Mouse (Mus musculus) common myeloid progenitor, adult 5-6 weeks (primary cell): ENCODE measurements around the gene Podxl. TPM values are rescaled to one million over a fixed set of nuclear protein-coding genes. Genes with fewer than 3 reads are reported as not detected.

Source experiments
- ATAC-seq: replicated peaks from 2 replicates; pipeline ENCODE4 v1.8.0; 2016; ENCODE audit warnings: low read depth, mild to moderate bottlenecking, moderate TSS enrichment, inconsistent platforms; ENCODE audit not compliant: poor library complexity, severe bottlenecking
- total RNA-seq: library from RNA; stranded (forward); fragments of 200-1000, 187-1606 nt; gene quantifications from 2 replicates; pipeline ENCODE4 v1.2.3, GENCODE M21; 2017

Gene Podxl
- 0.55 and 0.82 TPM in 2 replicates for total RNA-seq

DNA sequence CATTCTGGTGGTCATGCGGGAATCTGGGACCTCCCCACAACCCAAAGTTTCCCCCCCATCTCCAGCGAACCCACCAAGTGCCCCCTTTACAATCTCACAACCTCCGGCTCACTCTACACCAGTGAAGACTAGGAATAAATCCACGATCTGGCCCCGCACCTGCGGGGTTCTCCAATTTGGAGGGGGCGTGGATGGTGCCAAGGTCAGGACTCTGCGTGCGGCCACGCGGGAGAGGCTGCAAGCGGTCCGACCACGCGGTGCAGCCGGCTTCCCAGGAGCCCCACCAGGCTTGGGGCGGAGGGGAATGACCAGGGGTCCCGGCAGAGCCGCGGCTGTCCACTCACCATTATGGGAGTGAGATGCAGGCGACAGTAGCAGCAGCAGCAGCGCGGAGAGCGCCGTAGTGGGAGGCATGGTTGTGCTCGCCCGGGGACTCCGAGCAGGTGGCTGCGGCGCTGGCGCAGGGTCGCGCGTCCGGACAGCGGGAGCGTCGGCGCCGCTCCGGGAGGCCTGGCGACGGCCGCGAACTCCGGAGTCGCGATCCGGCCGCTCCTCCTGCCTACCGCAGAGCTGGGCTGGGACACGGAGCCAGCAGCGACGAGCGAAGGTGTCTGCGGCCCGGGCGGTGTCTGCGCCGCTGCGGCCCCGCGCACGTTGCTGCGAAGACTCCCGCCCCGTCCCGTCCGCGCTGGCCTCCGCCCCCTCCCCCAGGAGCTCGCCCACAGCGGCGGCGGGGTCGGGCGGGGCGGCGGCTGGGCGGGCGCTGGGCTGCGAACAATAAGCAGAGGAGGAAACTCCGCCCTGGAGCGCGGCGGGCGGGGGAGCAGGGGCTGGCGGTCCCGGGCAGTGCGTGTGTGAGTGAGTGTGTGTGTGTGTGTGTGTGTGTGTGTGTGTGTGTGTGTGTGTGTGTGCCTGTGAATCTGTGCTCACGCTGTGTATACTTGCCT is at the start of gene Podxl:
Gene Podxl, minus strand, starts transcription at position 747 of the 947 bp plus-strand sequence.
- peak; percentile 57 for ATAC-seq

DNA sequence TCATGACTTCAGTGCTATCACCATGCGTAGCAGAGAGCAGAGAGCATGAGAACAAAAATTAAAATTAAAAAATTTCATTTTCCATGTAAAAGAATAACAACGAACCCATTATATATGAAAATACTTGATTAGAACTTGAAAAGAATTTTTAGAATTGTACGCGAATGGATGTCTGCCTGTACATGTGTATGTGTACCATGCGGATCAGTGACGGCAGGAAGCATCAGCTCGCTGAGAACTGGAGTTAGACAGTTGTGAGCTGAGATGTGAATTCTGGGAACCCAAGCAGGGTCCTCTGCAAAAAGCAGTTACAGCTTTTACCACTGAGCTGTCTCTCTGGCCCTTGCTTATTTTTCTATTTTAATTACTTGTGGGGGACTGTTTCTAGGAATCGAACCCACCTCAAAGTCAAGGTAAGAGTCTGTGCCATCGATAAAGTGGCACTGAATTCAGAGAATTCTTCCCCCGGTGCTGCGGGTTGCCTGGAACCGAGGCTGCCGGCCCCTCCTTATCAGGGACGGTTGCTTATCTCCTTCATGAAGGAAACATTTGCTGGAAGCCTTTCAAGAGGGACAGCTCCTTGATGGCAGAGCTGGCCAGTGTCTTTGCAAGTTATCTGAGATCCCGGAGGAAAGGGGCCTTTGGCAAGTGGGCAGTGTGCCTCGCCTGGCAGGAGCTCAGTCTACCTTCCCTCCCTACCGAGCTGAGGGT is 48.9 kb upstream of the Podxl start:
- ATAC-seq = peak; percentile 21

DNA sequence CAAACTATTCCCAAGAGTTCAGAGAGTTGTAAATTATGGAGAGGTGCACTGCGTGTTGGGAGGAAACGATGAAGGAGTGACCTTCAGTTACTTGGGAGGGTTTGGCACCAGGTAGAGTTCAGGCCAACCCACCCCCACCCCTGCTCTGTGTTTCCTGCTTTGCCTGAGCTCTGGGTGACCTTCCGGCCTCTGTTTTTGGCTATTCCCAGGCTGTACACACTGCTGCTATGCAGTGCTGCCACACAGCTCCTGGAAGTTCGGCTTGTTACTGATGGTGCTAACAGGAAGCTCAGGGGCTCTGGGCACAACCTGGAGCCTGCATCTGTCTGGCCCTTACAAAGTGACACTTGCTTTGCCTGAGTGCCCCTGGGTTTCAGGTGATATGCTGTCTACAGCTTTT is 42.6 kb upstream of the Podxl start:
- no peak for ATAC-seq

DNA sequence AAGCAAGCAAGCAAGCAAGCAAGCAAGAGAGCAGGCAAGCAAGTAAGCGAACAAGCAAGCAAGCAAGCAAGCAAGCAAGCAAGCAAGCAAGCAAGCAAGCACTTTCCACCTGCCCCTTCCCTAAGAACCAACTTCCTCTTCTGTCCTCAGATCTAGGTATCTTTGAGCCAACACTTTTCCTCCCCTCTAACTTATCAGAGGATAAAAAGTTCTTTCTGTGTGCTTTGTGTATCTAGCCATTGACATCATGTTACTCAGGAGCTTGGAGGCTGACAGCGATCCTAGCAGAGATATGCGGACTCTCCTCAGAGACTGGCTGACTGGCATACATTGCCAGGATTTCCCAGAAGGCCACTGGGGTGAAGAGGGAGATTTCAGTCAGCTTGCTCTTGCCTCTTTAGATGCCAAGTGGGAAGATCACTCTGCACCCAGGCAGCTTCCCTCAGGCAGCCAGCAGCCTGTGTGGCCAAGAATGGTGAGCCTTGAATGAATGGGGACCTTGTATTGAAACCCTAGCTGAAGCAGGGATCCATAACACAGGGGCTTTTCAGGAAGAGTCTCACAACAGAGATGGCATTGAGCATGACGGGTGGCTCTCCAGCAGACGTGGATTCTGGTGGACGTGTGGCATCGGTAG is 41.0 kb upstream of the Podxl start:
- no peak for ATAC-seq

DNA sequence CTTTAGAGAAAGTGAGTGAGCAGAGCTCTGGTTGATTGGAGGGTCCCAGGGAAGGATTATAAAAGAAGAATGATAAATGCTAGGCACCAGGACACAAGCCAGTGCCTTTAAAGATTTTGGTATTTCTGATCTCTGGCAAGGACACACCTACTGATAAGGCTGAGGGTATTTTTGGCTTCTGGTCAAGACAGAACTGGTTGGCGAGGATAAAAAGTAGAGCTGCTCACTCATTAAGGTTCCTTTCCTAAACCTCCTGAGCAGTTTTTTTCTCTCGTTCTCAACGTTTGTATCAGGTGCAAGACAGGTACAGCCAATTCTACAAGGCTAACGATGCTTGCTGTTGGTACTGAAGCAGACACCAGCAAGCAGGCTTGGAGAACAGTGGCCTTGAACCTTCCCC is 38.7 kb upstream of the Podxl start:
- ATAC-seq = no peak

DNA sequence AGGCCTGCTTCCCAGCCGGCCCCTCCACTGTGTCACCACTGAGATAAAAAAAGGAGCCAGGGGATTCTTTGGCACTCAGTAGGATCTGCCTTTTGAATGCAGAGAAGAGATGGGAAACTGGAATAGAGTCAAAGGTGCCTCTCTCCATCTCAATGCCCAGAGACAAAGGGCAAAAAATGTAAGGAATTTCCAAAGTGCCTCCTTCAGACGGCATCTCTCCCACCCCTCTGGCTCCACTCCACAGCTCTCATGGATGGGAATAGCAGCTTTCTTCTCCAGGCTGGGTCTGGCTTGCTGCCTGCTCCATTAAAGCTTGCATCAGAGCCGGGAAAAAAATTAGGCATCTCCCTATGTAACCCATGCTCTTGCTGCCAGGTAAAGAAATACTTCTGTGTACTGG is 37.4 kb upstream of the Podxl start:
- no peak for ATAC-seq

DNA sequence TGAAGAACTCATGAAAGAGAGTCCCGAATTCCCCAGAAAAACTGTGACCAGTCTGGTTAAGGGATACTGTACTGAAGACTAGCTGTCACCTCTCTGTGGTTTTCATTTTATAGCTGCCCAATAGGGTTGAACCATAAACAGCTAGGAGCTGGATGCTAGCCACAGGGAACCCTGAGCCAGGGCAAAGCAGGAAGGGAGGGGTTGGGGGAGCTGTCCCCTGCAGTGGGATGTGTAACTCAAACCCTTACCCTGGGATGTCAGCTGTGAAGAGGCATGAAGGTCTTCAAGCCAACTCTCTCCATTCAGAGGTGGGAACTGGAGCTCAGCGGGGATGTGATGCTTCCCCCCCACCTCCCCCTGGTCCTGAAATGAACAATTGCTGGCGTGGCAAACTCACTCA is 36.1 kb upstream of the Podxl start:
- ATAC-seq = no peak

DNA sequence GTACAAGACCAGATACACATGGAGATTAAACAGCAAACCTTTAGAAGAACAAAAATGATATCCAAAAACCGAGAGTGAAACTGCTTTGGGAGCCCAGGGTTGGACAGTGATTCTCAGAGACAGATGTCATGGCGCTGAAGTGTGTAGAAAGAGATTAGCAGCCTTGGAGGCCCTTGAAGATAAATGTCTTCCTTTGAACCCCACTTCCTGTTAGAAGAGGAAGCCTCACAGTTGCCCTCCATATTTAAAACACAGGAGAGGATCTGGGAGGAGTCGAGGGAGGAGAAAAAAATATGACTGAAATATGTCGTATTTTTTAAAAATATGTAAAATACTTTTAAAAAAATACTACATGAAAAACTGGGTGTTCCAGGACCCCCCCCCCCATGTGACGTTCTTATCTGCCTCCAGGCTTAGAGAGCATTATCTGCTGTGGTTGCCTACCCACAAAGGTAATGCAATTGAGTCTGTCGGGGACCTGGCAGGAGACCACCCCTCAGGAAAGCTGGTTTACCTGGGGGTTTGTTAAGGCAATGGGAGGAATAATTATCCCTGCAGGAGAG is 34.6 kb upstream of the Podxl start:
- ATAC-seq = peak; percentile 78; the same call in 1 of the 2 replicates

DNA sequence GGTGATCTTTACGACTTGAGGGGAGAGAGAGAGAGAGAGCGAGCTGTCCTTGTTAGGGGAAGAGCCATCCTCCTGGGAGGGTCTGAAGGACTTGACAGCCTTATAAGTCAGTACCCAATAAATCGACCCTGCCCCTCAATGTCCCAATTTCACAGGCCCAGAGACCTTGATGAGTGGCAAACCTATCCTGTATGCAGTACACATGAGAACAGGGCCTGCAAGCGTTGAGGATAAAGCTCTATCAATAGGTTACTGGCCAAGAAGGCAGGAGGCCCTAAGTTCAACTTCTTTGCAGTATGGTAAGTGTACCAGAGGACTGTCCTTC is 33.3 kb upstream of the Podxl start:
- ATAC-seq = no peak

DNA sequence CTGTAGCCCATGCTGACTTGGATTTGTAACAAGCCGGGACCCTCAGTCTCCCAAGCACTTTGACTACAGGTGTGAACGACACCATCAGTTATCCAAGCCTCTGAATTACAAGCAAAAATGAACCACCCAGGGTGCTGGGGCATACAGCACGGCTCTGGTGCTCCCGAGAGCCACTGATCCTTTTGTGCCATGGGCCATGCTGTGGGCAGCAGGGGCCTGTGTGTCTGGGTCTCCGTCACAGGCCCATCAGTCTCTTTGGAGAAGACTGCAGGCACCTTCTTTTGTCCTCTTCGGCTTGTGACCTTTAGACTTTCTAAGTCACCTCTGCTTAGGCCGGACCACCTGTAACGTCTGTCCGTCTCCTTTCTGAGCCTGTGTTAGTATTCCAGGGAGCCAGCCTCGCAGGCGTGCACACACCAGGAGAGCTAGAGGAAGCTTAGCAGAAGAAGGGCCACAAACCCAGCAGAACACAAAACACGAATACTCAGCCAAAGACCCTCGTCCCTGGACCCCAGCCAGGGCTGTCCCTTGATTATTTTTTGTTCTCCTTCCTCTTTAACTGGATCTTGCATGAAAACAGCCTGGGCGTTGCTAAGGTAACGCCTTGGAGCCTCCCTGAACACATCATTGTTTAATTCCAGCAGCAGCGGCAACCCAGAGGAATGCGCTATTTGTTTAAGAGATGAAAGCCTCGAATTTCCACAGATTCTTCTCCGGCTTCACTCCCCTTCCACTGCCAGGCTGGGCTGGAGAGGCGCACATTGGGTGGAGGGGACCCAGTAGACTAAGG is 32.8 kb upstream of the Podxl start:
- ATAC-seq = no peak

DNA sequence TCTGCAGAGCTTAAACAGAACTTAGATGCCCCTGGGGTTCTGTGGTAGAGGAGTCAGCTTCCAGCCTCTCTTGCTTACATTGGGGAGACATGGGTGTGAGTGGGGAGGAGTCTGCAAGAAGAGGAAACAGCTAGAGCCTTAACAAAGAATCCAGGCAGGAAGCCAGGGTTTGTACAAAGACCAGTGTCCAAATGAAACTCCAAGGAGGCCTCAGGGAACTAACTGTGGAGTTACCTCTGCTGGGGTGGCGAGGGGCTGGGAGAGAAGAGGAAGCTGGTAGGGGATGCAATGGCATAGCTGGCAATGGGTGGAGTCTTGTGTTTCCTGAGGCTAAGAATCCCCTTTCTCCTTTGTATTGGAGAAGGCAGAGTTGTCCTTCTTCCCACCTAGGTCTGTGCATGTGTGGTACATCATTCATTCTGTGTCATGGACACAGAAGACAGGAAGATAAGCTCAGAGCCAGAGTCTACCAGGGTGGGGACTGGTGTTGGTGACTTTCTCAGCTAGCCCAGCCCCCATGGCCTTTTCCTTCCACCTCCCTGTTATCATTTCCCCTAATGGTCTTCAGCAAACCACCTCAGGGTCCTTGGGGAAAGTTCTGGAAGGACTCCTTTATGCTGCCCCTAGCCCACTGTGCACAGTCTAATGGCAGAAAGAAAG is 28.9 kb upstream of the Podxl start:
- 0 out of 2 replicates have a peak, but pooled peaks have one; percentile 29 for ATAC-seq

DNA sequence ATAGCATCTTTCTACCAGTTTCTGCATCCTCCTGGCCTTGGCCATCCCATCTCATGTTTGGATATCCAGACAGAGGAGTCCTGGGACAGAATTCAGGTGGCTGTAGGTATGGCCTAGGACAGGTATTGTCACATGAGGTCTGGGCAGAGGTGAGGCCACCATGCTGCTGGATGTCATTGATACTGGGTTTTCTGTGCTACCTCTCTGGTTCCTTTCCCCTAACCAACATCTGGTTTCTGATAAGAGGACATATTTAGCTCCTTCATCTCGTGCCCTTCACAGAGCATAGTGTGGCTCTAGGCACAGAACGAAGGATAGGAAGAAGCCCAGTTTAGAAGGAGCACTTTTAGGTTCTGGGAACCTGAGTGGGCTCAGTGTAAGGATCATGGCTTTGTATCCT is 28.3 kb upstream of the Podxl start:
- ATAC-seq = no peak

DNA sequence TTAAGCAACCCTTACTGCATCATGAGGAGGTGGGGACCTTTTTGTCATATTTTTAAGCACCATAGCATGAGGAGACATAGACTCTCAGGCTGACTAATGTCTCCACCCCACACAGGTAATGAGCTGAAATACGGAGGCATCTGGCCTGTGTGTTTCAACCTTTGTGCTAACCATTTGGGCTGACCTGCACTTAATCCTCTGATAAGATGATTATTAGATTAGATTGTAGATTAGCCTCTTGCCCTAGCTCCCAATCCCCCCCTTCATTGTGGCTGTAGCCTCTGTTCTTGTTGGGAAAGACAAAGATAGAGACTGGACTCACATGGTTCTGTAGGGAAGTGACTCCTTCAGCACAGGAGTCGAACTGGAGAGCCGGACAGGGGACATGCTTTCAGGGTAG is 27.9 kb upstream of the Podxl start:
- no peak for ATAC-seq

DNA sequence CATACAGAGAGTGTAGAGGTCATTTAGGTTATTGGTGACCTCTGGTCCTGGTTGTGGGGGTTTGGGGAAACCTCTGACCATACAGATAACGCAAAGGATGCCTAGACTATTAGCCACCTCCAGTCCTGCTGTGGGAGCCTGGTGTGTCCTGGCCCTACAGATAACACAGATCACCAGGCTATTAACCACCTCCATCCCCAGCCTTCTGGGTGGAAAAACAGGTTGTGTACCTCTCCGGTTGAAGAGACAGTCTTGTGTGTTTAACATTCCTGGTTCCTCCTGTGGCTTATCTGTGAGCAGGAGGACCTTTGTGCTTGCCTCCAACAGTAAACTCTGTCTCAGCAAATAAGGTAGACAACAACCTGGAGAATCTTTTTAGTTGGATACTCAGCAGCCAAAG is 27.0 kb upstream of the Podxl start:
- no peak for ATAC-seq

DNA sequence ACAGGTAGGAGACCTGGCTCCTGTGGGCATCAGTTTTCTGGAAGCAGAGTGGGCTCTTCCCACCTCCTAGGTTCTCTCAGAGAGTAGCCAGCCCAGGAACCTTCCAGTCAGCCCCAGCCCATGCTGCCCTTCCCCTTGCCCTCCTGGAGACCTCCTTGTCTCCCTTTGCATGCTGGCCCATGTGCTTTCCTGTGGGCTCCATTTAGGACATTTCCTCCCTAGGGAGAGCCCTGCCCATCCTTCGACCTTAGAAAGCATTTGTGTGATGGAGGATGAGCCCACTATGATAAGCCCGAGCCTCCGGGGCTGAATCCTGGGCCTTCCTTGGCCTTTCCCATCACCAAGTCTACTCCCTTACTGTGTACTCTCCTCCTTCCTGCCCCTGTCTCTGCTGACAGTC is 25.5 kb upstream of the Podxl start:
- ATAC-seq = no peak

DNA sequence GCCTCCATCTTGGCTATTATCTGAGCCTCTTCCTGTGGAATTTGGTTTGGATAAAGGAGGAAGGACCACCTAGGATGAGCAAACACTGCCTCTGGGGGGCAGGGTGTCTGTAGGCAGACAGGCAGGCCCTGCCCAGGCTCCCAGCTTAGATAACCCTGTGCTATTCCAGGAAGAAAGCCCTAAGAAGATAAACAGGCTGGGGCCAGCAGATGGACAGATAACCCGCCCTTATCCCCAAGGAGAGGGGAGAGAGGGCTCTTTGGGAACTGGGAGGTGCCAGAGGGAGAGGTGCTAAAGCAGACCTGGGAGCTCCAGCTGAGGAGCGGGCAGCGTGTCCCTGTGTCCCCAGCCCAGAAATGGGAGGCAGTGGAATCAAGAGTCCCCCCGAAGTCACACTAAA is 23.9 kb upstream of the Podxl start:
- no peak for ATAC-seq

DNA sequence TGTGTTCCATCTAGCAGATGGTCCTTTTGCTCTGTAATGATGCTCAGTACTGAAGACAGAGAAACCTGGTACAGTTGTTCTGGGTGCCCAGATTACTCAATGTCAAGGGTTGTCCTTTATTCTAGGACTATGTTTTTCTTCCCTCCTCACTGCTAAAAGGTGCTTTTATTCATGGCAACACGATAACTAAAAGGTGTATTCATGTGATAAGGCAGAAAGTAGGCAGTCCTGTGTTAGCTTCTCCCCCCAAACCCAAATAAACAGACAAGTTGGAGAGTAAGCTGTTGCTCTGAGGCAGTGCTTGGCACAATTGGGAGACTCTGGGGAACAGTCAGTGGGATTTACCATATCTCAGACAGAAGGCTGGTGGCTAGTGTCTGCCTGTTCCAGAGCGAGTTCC is 22.3 kb upstream of the Podxl start:
- no peak for ATAC-seq

DNA sequence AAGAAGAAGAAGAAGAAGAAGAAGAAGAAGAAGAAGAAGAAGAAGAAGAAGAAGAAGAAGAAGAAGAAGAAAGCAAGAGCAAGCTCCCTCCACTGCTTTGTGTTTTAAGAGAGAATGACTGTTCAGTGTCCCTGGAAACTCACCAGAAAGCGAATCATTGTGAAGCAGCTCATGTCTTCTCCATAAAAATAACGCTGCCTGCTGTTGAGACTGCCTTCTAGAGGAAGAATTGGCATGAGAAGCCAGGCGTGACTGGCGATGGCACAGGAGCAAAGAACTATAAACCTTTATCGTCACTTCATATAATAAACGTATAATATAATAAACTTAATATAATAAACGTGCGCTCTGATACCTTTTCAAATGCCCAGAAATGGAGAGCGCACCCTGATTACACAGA is 12.4 kb upstream of the Podxl start:
- no peak for ATAC-seq

DNA sequence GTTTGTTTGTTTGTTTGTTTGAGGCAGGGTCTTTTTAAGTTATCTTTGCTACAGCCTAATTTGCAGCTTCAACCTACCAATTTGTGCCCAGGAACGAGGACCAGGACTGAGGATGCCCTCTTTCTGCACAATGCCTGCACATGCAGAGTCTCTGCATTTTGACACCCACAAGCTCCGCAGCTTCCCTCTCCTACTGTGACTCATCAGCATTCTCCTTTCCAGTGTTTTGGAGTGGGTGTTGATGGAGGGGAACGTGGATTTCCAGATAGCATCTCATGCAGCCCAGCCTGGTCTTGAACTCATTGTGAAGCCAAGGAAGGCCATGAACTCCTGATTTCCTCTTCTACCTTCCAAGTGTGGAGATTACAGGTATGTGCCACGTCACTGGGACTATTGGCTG is 11.3 kb upstream of the Podxl start:
- no peak for ATAC-seq
